Mouse (Mus musculus) monocyte, adult 59 days (primary cell): Measurements from ENCODE around the gene Tepsin. TPM values are rescaled to one million over a fixed set of nuclear protein-coding genes. Genes with fewer than 3 reads are reported as not detected.

Experiments
- total RNA-seq, 2 experiments: library from RNA; stranded (reverse); gene quantifications; one replicate each; pipeline ENCODE4 v1.2.4; 2023

Tepsin gene
- 10 to 100 TPM; 15.8 to 17.8 TPM for total RNA-seq

DNA sequence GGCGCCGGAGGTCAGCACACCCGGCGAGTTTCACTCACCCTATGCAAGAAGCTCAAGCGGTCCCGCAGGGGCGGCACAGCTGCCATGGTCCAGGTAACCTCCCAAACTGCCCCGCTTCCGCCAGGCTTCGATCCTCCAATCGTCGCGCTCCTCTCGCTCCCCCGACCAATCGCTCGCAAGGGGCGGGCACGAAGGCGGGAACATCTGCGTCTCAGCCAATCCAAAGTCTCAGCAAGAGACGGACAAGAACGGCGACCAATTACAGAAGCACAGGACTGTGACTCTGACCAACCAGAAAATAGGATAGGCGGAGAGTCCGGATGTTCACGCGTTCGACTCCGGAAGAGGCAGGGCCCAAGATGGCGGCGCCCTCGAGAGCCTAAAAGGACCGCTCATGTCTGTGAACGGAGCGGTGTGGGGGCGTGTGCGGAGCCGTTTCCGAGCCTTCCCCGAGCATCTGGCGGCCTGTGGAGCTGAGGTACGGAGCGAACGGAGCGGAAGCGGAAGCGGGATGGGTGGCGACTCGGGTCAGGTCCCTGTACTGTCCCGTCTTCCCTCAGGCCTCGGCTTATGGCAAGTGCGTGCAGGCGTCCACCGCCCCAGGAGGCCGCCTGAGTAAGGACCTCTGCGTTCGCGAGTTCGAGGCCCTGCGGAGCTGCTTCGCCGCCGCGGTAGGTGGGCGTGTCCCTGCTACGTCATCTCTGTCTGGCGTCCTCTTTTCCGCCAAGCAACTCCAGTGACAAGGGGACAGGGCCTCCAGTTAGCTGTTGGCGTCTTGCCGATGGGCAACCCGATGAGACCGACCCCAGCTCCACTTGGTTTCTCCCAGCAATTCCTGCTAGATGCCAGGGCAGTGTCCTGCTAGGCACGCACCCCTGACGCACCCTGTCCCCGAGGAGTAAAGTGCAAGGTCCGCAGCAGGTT, at the start of gene Tepsin, which contains the start of gene Ndufaf8:
TSS of gene Tepsin (minus strand) at position 144 of the 924 bp plus-strand sequence.
TSS of gene Ndufaf8 (plus strand) at position 341 of the 924 bp plus-strand sequence.

DNA sequence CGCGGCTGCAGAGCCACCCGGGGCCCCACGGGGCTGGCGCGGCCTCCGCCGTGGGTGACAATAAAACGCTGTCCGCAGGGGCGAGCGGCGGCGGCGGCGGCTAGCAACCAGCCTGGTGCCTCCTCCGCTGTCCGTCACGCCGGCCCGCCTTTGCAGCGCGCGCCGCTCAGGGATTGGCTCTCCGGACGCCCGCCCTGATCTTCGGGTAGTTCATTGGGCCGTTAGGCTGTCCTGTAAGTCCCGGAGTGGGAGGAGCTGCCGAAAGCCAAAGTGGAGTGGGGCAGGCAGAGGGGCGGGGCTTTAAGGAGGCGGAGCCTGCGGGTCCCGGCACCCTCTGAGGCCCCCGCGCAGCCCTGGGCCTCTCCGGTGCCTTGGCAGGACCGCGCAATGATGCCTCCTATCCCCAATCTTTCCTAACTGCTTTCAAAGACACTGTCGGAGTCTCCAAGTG, 11.8 kb downstream of the Tepsin start, which contains the start of gene Cep131:
TSS of gene Cep131 (minus strand) at position 126 of the 451 bp plus-strand sequence.

DNA sequence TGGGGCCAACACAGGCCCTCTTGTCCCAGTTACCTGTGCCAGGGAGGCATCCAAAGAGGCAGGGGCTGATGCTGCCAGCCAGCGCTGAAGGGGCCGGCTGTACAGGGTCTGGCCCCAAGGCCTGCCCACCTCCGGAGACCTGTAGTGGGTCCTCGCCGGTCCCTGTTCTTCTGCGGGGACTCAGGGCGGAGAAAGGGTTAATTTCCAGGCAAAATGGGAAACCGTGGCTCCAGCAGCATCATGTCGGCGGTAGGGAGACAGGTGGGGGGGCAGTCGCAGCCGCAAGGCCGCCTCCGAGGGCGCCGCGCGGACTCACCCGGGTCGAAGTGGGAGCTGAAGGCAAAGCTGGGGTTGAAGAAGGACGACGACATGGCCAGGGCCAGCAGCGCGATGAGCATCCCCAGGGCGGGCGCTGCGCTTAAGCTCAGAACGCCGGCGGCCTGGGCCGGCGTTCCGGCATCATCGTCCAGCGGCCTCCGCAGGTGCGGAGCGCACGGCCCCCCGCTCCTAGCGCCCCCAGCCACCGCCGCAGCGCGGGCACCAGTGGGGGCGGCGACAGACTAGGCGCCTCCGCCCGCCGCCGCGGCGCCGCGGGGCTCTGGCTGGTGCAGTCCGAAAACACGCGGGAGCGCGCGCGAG, 51.9 kb downstream of the Tepsin start, which contains the start of gene Aatk:
TSS of gene Aatk (minus strand) at position 615 of the 639 bp plus-strand sequence.

Other genes starting within 250 kb of the Tepsin start
- 10 to 100 TPM; 31.8 to 34.3 TPM for gene Chmp6, start 185.3 kb downstream of the Tepsin start, total RNA-seq
- 10 to 100 TPM; 19.8 to 24.5 TPM for gene Baiap2, start 156.0 kb downstream of the Tepsin start, total RNA-seq
- gene Aatk, start 51.6 kb downstream of the Tepsin start, total RNA-seq: 10 to 100 TPM; 15.1 to 21.4 TPM
- gene Cep131, start 11.9 kb downstream of the Tepsin start, total RNA-seq: 10 to 100 TPM in 1 of 2 experiments, 1 to 10 TPM in 1; 8.8 to 12.5 TPM
- 10 to 100 TPM; 26.6 to 27.0 TPM for gene Ndufaf8, start 197 bp upstream of the Tepsin start, total RNA-seq
- gene Slc38a10, start 52.6 kb upstream of the Tepsin start, total RNA-seq: 100 to 1,000 TPM; 102 to 104 TPM
- 1 to 10 TPM; 7.5 to 7.6 TPM for gene Bahcc1, start 134.2 kb upstream of the Tepsin start, total RNA-seq
- 1,000 to 10,000 TPM; 2,824 to 3,098 TPM for gene Actg1, start 249.8 kb upstream of the Tepsin start, total RNA-seq